Mouse (Mus musculus) gastrocnemius, adult 18-20 months (tissue): ENCODE data around the gene Eif3l. TPM values are rescaled to one million over a fixed set of nuclear protein-coding genes. Genes with fewer than 3 reads are reported as not detected.
"Not testable (repeated sequence)": the region's sequence is repeated elsewhere in the genome, so short reads cannot be mapped to it uniquely, and the experiment has no call there.

Experiments used
- DNase-seq: peaks from one replicate; pipeline ENCODE4 v3.0.0; 2021; ENCODE audit warnings: low spot score
- long read RNA-seq, 2 experiments: library from polyadenylated mRNA; stranded (forward); transcript quantifications; one replicate each; pipeline ENCODE4 v2.0.0; 2021
- total RNA-seq, 2 experiments: library from RNA; stranded (reverse); gene quantifications; 2 replicates each; pipeline ENCODE4 v1.2.3; 2021

Gene Eif3l
- 10 to 100 TPM; 52.6 to 54.1 TPM for total RNA-seq
- long read RNA-seq, experiment 1, transcript Eif3l-201 (13 exons, 1,942 nt), result major isoform, 105 of 116 reads
- long read RNA-seq, experiment 1, partial matches to known transcripts, result 6 of 116 reads
- long read RNA-seq, experiment 1, other reads (novel, unspliced or antisense), result 4 of 116 reads
- long read RNA-seq, experiment 2, transcript Eif3l-201 (13 exons, 1,942 nt), result major isoform, 72 of 83 reads
- long read RNA-seq, experiment 2, partial matches to known transcripts, result 9 of 83 reads
- long read RNA-seq, experiment 2, other reads (novel, unspliced or antisense), result 2 of 83 reads

- DNase-seq, result peak; percentile 90
Measured at GRCm38 (mm10) chr15:79074913-79075532, at the start of gene Eif3l. Gene Eif3l, plus strand, starts transcription at chr15:79075179.

- DNase-seq, result no peak
Measured at GRCm38 (mm10) chr15:79025687-79026308, 49.2 kb upstream of the Eif3l start.

DNA sequence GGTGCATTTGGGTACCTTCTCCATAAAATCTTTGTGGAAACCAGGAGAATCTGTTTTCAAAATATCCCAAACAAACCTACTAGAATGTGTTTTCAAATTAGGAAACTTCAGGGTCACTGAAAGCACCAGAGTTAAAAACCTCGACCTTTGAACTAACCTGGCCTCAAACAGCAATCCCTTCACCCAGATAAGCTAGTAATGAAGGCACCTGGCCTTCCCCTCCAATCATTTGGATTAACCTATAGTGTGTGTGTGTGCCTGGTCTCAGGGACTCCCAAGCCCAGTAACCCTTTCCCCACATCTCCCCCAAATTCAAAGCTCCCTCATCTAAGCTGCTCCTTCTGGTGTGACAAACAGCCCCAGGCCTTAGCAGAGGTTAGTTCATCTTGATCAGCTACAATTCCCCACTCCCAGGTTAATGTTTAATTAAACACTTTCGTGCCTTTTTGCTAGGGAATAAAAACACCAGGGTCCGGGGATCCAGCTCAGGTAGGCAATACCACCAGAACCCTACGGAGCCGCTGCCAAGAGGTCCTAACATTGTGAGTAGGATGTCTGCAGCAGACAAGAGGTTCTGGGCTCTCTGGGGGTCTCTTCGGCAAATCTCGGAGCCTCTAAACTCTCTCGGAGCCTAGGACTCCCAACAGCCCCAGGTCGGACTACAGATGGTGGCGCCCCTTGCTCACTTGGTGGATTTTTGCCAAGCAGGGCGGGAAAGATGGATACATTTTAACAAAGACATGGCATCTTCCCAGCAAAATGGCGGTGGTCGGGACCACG is 48.3 kb upstream of the Eif3l start:
- DNase-seq, result no peak

- no peak for DNase-seq
Measured at GRCm38 (mm10) chr15:79027291-79028205, 47.4 kb upstream of the Eif3l start.

DNA sequence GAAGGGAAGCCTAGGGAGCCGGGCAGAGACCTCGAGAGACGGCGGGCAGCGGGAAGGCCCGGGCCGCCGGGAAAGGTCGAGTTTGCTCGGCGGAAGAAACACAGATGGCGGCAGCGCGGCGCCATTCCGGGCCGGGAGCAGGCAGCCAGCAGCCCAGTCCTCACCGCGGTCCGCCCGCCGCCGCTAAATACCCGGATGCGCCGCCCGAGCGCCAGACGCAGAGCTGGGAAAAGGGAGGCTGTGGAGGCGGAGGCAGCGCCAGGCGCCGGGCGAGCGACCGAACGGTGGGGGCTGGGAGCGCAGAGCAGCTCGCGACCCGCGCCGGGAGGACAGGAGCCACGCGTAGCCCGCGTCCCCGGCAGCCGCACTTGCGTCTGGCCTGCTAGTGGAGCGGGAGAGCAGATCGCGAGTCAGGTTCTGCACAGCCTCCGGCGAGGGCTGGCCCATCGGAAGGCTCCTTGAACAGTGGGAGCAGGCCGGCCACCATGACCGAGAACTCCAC is 46.7 kb upstream of the Eif3l start, which contains the start of gene H1f0:
Gene H1f0 (plus strand): TSS at position 214 of the 502 bp plus-strand sequence.
- DNase-seq, result peak; percentile 94

GRCm38 (mm10) chr15:79028823-79029484 is 46.0 kb upstream of the Eif3l start:
- DNase-seq, result no peak

DNA sequence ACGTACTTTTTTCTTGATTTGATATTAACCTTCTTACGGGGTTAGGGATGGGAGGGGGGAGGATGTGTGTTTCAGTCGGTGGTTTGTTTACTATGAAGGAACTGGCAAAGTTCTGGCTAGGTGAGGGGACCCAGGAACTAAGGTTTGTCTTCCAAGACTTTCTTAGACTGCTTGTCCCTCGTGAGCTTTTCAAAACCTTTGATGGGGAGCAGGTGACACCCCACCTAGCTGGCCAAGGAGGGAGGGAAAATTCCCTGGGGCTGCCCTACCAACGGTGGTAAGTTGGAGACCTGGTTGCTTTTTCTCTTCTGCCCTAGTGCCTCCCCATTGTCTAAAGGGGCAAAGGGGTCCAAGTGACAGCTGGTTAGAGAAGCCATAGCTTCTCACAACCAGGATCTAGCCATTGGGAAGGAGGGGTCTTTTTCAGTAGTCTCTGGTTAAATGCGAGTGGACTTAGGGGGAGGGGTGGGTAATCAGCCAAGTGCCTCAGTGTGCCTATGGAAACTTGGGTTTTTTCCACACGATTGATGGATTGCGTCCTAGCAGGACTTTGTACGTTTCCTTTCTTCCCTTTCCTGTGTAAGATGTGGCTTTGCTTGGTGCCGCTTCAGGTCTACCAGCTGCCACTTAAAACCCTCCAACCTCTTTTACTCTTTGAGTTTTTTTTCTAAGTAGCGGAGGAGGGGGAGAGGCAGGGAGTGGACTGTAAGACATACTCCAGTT is 45.3 kb upstream of the Eif3l start:
- no peak for DNase-seq

GRCm38 (mm10) chr15:79030551-79031435 is 44.2 kb upstream of the Eif3l start:
- peak; percentile 94 for DNase-seq

DNA sequence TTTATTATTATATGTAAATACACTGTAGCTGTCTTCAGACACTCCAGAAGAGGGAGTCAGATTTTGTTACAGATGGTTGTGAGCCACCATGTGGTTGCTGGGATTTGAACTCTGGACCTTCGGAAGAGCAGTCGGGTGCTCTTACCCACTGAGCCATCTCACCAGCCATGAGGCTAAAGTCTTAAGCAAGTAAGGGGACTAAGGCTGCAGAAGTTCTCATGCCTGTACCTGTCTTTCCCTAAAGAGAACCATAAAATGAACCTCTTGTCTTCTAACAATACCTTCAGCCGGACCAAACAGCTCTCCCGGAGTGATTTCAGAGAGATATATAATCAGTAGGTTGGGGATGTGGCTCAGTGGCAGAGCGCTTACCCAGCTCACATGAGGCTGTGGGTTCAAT is 43.1 kb upstream of the Eif3l start:
- not testable (repeated sequence) for DNase-seq

GRCm38 (mm10) chr15:79037913-79038328 is 37.1 kb upstream of the Eif3l start:
- peak; percentile 72 for DNase-seq

DNA sequence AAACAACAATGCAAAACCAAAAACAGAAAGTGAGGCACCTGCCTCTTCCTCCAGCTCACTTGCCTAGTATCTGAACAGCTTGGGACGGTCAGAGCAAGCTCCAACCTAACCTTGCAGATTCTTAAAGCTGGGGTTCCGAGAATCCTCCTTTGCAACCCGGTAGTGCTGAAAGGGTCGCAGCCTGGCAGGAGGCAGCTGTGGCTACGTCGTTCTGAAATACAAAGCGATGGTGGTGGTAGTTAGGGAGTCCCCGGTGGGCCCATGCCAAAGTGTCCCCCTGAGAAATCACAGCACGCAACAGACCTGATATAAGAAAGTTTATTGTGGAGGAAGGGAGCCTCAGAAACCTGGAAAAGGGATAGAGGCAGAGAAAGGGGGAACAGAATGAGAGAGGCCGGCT is 36.6 kb upstream of the Eif3l start:
- DNase-seq, result no peak

DNA sequence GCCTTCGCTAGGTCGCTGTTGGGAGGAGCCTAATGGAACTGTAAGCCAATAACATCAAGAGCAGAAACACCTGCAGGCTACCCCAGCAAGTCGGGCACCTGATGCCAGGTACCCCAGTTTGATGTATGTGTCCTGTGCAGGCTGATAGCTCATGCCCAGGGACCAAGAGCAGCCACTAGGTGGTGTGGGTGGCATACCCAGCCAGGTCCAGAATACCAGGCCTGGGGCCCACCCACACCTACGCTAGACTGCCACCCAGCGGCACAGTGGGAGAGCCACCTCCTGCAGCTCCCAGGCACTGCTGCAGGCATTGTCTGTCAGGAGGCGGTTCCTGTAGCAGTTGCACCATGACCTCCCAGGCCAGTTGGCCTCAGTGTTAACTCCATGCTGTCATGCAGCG is 36.1 kb upstream of the Eif3l start:
- peak; percentile 78 for DNase-seq

- no peak for DNase-seq
Measured at GRCm38 (mm10) chr15:79040501-79041416, 34.2 kb upstream of the Eif3l start.

DNA sequence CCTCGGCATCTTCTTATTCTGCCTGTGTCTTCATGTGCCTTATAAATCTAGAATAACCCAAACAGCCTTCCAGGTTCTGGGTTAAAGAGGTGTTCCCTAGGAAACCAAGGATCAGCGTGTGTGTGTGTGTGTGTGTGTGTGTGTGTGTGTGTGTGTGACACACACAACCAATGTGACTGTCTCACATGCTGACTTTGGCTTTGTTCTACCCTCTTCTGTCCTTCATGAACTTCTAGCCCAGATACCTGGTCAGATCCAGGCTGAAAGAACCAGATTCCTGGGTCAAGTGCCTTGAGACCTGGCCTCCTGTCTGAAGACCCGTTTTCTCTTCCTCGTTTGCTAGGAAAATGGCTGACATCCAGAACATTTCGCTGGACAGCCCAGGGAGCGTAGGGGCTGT is 33.4 kb upstream of the Eif3l start, which contains the start of gene Galr3:
Gene Galr3 (plus strand): TSS at position 301 of the 400 bp plus-strand sequence.
- DNase-seq, result no peak

DNA sequence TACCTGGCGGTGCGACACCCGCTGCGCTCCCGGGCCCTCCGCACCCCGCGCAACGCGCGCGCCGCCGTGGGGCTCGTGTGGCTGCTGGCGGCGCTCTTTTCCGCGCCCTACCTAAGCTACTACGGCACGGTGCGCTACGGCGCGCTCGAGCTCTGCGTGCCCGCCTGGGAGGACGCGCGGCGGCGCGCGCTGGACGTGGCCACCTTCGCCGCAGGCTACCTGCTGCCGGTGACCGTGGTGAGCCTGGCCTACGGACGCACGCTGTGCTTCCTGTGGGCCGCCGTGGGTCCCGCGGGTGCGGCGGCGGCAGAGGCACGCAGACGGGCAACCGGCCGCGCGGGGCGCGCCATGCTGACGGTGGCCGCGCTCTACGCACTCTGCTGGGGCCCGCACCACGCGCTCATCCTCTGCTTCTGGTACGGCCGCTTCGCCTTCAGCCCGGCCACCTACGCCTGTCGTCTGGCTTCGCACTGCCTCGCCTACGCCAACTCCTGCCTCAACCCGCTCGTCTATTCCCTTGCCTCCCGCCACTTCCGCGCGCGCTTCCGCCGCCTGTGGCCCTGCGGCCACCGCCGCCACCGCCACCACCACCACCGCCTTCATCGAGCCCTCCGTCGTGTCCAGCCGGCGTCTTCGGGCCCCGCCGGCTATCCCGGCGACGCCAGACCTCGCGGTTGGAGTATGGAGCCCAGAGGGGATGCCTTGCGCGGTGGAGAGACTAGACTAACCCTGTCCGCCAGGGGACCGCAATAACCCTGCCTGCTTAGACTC is 32.1 kb upstream of the Eif3l start:
- DNase-seq, result no peak

- no peak for DNase-seq
Measured at GRCm38 (mm10) chr15:79044837-79045236, 30.1 kb upstream of the Eif3l start.
